Mouse (Mus musculus) urinary bladder, postnatal 25 days (tissue): Measurements from ENCODE around the gene Vdac2.
A peak's percentile ranks its signal among the peaks of the same experiment; 100 is the strongest.

Source experiments
- DNase-seq: peaks from one replicate; pipeline ENCODE4 v3.0.0; 2022; ENCODE audit warnings: low spot score

The Vdac2 gene

GRCm38 (mm10) chr14:21817453-21817852 is 7.6 kb upstream of the Vdac2 start:
- DNase-seq: no peak

GRCm38 (mm10) chr14:21820880-21821505 is 4.0 kb upstream of the Vdac2 start:
- no peak for DNase-seq

- no peak for DNase-seq
These were observed 2.7 kb upstream of the Vdac2 start for GRCm38 (mm10) chr14:21822307-21822706.

- DNase-seq: peak; percentile 25
These were observed 2.2 kb upstream of the Vdac2 start for GRCm38 (mm10) chr14:21822795-21823374.

- no peak for DNase-seq
These were observed 1.1 kb upstream of the Vdac2 start for GRCm38 (mm10) chr14:21823897-21824296.

GRCm38 (mm10) chr14:21825786-21826491 is 901 bp downstream of the Vdac2 start:
- DNase-seq: no peak

- DNase-seq: peak; percentile 94
These were observed 6.1 kb downstream of the Vdac2 start for GRCm38 (mm10) chr14:21830876-21831767.

- DNase-seq: no peak
These were observed 6.9 kb downstream of the Vdac2 start for GRCm38 (mm10) chr14:21831830-21832403.

GRCm38 (mm10) chr14:21838336-21839017 is 13.4 kb downstream of the Vdac2 start:
- DNase-seq: no peak

GRCm38 (mm10) chr14:21841819-21842592 is 17.0 kb downstream of the Vdac2 start:
- DNase-seq: no peak

GRCm38 (mm10) chr14:21843263-21843662 is 18.2 kb downstream of the Vdac2 start:
- DNase-seq: no peak

GRCm38 (mm10) chr14:21846827-21847380 is 21.9 kb downstream of the Vdac2 start:
- no peak for DNase-seq

- peak; percentile 25 for DNase-seq
These were observed 22.5 kb downstream of the Vdac2 start for GRCm38 (mm10) chr14:21847381-21848165.

- peak; percentile 91 for DNase-seq
These were observed 23.4 kb downstream of the Vdac2 start, which contains the start of gene Comtd1 for GRCm38 (mm10) chr14:21848166-21849154. Comtd1 (minus strand) TSS chr14:21848977.

GRCm38 (mm10) chr14:21849524-21850418 is 24.7 kb downstream of the Vdac2 start:
- no peak for DNase-seq

- DNase-seq: no peak
These were observed 25.5 kb downstream of the Vdac2 start for GRCm38 (mm10) chr14:21850419-21851127.
